Mouse (Mus musculus) kidney, embryonic 14.5 days (tissue): ENCODE measurements at regions not wholly inside any gene's neighbourhood (a gene's known extent, or its start where the extent isn't known, plus 50 kb on each side); places are given as distances from the start of the nearest gene placed in this dataset.

Experiments
- ATAC-seq: fragments of 200-750 bp; cut with Nextera tagmentation; 2 replicates; pipeline ENCODE4 v1.8.0; 2017; ENCODE audit warnings: moderate number of reproducible peaks, mild to moderate bottlenecking, moderate TSS enrichment, moderate library complexity; ENCODE audit not compliant: low FRiP score, low TSS enrichment
- H3K27ac ChIP-seq: fragments of 300-500 bp; sonication (generic); 2 replicates; pipeline ENCODE4 v1.5.1; 2014; ENCODE audit warnings: low read depth, mild to moderate bottlenecking, low read length, moderate library complexity, mixed read lengths
- H3K27me3 ChIP-seq: fragments of 300-500 bp; sonication (generic); 2 replicates; pipeline ENCODE4 v1.6.1; 2014; ENCODE audit warnings: mild to moderate bottlenecking, low read length; ENCODE audit not compliant: control insufficient read depth, insufficient read depth
- H3K36me3 ChIP-seq: fragments of 300-500 bp; sonication (generic); 2 replicates; pipeline ENCODE4 v1.6.1; 2014; ENCODE audit warnings: low read length, mixed read lengths; ENCODE audit not compliant: control insufficient read depth, insufficient read depth
- H3K4me1 ChIP-seq: fragments of 300-500 bp; sonication (generic); 2 replicates; pipeline ENCODE4 v1.6.1; 2014; ENCODE audit warnings: low read length, mixed read lengths; ENCODE audit not compliant: control insufficient read depth, insufficient read depth
- H3K4me2 ChIP-seq: fragments of 300-500 bp; sonication (generic); replicated peaks from 2 replicates; pipeline ENCODE4 v1.6.1; 2014; ENCODE audit warnings: low read depth, mild to moderate bottlenecking, low read length
- H3K4me3 ChIP-seq: fragments of 300-500 bp; sonication (generic); 2 replicates; pipeline ENCODE4 v1.5.1; 2014; ENCODE audit warnings: mild to moderate bottlenecking, low read length
- H3K9ac ChIP-seq: fragments of 300-500 bp; sonication (generic); 2 replicates; pipeline ENCODE4 v1.6.1; 2014; ENCODE audit warnings: low read depth, mild to moderate bottlenecking, low read length, moderate library complexity
- H3K9me3 ChIP-seq: fragments of 300-500 bp; sonication (generic); 2 replicates; pipeline ENCODE4 v1.6.1; 2016; ENCODE audit warnings: low read length; ENCODE audit not compliant: control insufficient read depth
- WGBS: fragments of 180-500 bp; shearing (Covaris S2); extraction: QIAGEN DNeasy Blood & Tissue Kit; methylation state at CpG from one replicate; pipeline ENCODE4 v1.1.7; 2014; 5-methylcytosine and 5-hydroxymethylcytosine counted together

GRCm38 (mm10) chr6:47354515-47354914 lies 98.7 kb upstream of the Cul1 start:
- Histone ChIP-seq H3K36me3 (no peaks in the 10 kb centered on the region), H3K4me1 (no peaks in the 10 kb centered on the region), H3K27ac (no peak overlapping the region), H3K4me2 (no peak overlapping the region), H3K4me3 (no peak overlapping the region), H3K9ac (no peak overlapping the region), H3K9me3 (no peaks in the 10 kb centered on the region), H3K27me3 (no peaks in the 10 kb centered on the region)
- no peak for ATAC-seq
- 85% methylated on average over 2 of the region's 2 CpGs for WGBS

- Histone ChIP-seq H3K4me3 (no peak overlapping the region), H3K4me2 (no peak overlapping the region), H3K9me3 (no peaks in the 10 kb centered on the region), H3K9ac (no peak overlapping the region), H3K27ac (no peak overlapping the region), H3K4me1 (no peaks in the 10 kb centered on the region), H3K27me3 (no peaks in the 10 kb centered on the region), H3K36me3 (no peaks in the 10 kb centered on the region)
- 83% methylated on average over 7 of the region's 7 CpGs for WGBS
- no peak for ATAC-seq
Observed at GRCm38 (mm10) chr6:47355500-47355899, 97.7 kb upstream of the Cul1 start.

- 74% methylated on average over 7 of the region's 7 CpGs for WGBS
- Histone ChIP-seq H3K9ac (no peak overlapping the region), H3K4me1 (no peaks in the 10 kb centered on the region), H3K4me2 (no peak overlapping the region), H3K27ac (no peak overlapping the region), H3K9me3 (no peaks in the 10 kb centered on the region), H3K36me3 (no peaks in the 10 kb centered on the region), H3K4me3 (no peak overlapping the region), H3K27me3 (no peaks in the 10 kb centered on the region)
- ATAC-seq: no peak
Observed at GRCm38 (mm10) chr6:47356500-47356899, 96.7 kb upstream of the Cul1 start.

- H3K9me3 ChIP-seq: no peaks in the 10 kb centered on the region
- H3K4me3 ChIP-seq: no peak overlapping the region
- no peak overlapping the region for H3K27ac ChIP-seq
- 50% methylated on average over 2 of the region's 2 CpGs for WGBS
- no peak overlapping the region for H3K4me2 ChIP-seq
- no peak for ATAC-seq
- no peak overlapping the region for H3K9ac ChIP-seq
- no peaks in the 10 kb centered on the region for H3K36me3 ChIP-seq
- H3K27me3 ChIP-seq: no peaks in the 10 kb centered on the region
- no peaks in the 10 kb centered on the region for H3K4me1 ChIP-seq
Observed at GRCm38 (mm10) chr6:47358686-47359085, 94.5 kb upstream of the Cul1 start.

- H3K27me3 ChIP-seq: no peaks in the 10 kb centered on the region
- 86% methylated on average over 1 of the region's 1 CpGs for WGBS
Observed at GRCm38 (mm10) chr6:47364002-47364401, 89.2 kb upstream of the Cul1 start.

GRCm38 (mm10) chr6:47364556-47364955 lies 88.6 kb upstream of the Cul1 start:
- H3K36me3 ChIP-seq: no peaks in the 10 kb centered on the region
- H3K4me3 ChIP-seq: no peak overlapping the region
- no peaks in the 10 kb centered on the region for H3K9me3 ChIP-seq
- no peak for ATAC-seq
- H3K4me1 ChIP-seq: 0 out of 2 replicates have a peak, but pooled peaks cover 7% of the 10 kb centered on the region
- no peaks in the 10 kb centered on the region for H3K27me3 ChIP-seq
- H3K4me2 ChIP-seq: no peak overlapping the region
- no peak overlapping the region for H3K27ac ChIP-seq
- no peak overlapping the region for H3K9ac ChIP-seq
- 57% methylated on average over 2 of the region's 2 CpGs for WGBS

More at GRCm38 (mm10) chr6:47364002-47364401, 89.2 kb upstream of the Cul1 start:
- H3K4me2 ChIP-seq: no peak overlapping the region
- H3K9ac ChIP-seq: no peak overlapping the region
- H3K4me3 ChIP-seq: no peak overlapping the region
- H3K4me1 ChIP-seq: 0 out of 2 replicates have a peak, but pooled peaks cover 7% of the 10 kb centered on the region
- no peaks in the 10 kb centered on the region for H3K36me3 ChIP-seq
- H3K9me3 ChIP-seq: no peaks in the 10 kb centered on the region
- no peak overlapping the region for H3K27ac ChIP-seq
- no peak for ATAC-seq

- H3K9me3 ChIP-seq: no peaks in the 10 kb centered on the region
- no peak overlapping the region for H3K4me3 ChIP-seq
- H3K27me3 ChIP-seq: no peaks in the 10 kb centered on the region
- H3K9ac ChIP-seq: no peak overlapping the region
- H3K4me2 ChIP-seq: no peak overlapping the region
- peak; percentile 93 for ATAC-seq
- 42% methylated on average over 5 of the region's 5 CpGs for WGBS
- H3K27ac ChIP-seq: no peak overlapping the region
- H3K36me3 ChIP-seq: no peaks in the 10 kb centered on the region
- 0 out of 2 replicates have a peak, but pooled peaks cover 7% of the 10 kb centered on the region for H3K4me1 ChIP-seq
Observed at GRCm38 (mm10) chr6:47365651-47366645, 87.2 kb upstream of the Cul1 start.

- no peak for ATAC-seq
- Histone ChIP-seq H3K4me1 (0 out of 2 replicates have a peak, but pooled peaks cover 7% of the 10 kb centered on the region), H3K9me3 (no peaks in the 10 kb centered on the region), H3K27ac (no peak overlapping the region), H3K4me3 (no peak overlapping the region), H3K36me3 (no peaks in the 10 kb centered on the region), H3K4me2 (no peak overlapping the region), H3K27me3 (no peaks in the 10 kb centered on the region), H3K9ac (no peak overlapping the region)
- WGBS: 45% methylated on average over 2 of the region's 2 CpGs
Observed at GRCm38 (mm10) chr6:47367461-47367860, 85.7 kb upstream of the Cul1 start.

GRCm38 (mm10) chr6:47375705-47376104 lies 77.5 kb upstream of the Cul1 start:
- H3K27me3 ChIP-seq: no peaks in the 10 kb centered on the region
- ATAC-seq: no peak
- H3K4me2 ChIP-seq: no peak overlapping the region
- no peak overlapping the region for H3K27ac ChIP-seq
- no peaks in the 10 kb centered on the region for H3K9me3 ChIP-seq
- H3K4me3 ChIP-seq: no peak overlapping the region
- no peak overlapping the region for H3K9ac ChIP-seq
- no peaks in the 10 kb centered on the region for H3K36me3 ChIP-seq
- no peaks in the 10 kb centered on the region for H3K4me1 ChIP-seq
- 66% methylated on average over 4 of the region's 4 CpGs for WGBS
